Mouse (Mus musculus): ENCODE data around the gene Kcnma1.

- TF ChIP-seq POLR2A (IDR thresholded peaks at IDR 0.05; ENCODE audit: borderline replicate concordance, control insufficient read depth, low read depth, low read length) (no peak), CTCF (IDR thresholded peaks at IDR 0.05; ENCODE audit: control insufficient read depth, insufficient read depth, low read length) (no peak)
These were observed 549.2 kb downstream of the Kcnma1 start for GRCm38 (mm10) chr14:23465135-23465534.
